Mouse (Mus musculus): ENCODE measurements around the gene Vmn2r19.

DNA sequence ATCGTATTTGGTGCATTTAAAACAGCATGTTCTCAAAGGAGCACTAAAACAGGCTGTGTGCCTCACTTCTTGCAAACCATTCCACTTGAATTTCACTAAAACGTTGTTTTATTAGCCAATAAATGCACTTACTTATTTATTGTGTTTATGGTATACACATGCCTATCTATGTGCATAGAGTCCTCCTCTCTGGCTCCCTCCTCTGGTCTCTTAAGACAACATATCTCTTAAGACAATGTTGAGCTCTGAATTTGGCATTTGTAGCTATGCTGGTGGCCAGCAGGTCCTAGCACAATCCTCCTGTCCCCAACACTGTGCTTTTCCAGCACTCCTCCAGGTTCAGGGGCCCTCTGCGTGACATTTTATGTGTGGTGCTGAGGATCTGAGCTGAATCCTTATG lies 49.2 kb upstream of the Vmn2r19 start:
- TF ChIP-seq CTCF (IDR thresholded peaks at IDR 0.05; ENCODE audit: borderline replicate concordance, insufficient read depth, low read depth, low read length) (no peak), POLR2A (IDR thresholded peaks at IDR 0.05; ENCODE audit: borderline replicate concordance, insufficient read depth, low read length) (no peak)

Measured in cerebellum, adult 2 months (tissue).